Mouse (Mus musculus): ENCODE results near the gene Sphk1.
"Not testable (repeated sequence)": the region's sequence is repeated elsewhere in the genome, so short reads cannot be mapped to it uniquely, and the experiment has no call there.

Gene Sphk1

GRCm38 (mm10) chr11:116530187-116531147 is at the start of gene Sphk1:
Sphk1 (plus strand) TSS chr11:116530925.
- no peak for DNase-seq (ENCODE audit: low read depth, low spot score)

- peak; percentile 63 for DNase-seq (ENCODE audit: low read depth, low spot score)
Observed at GRCm38 (mm10) chr11:116480975-116481374, 49.8 kb upstream of the Sphk1 start.

GRCm38 (mm10) chr11:116481776-116482175 is 48.9 kb upstream of the Sphk1 start:
- peak; percentile 86 for DNase-seq (ENCODE audit: low read depth, low spot score)

GRCm38 (mm10) chr11:116484261-116484660 is 46.5 kb upstream of the Sphk1 start:
- no peak for DNase-seq (ENCODE audit: low read depth, low spot score)

GRCm38 (mm10) chr11:116488207-116488606 is 42.5 kb upstream of the Sphk1 start:
- DNase-seq (ENCODE audit: low read depth, low spot score): no peak

GRCm38 (mm10) chr11:116488693-116489375 is 41.9 kb upstream of the Sphk1 start:
- no peak for DNase-seq (ENCODE audit: low read depth, low spot score)

GRCm38 (mm10) chr11:116489771-116490231 is 40.9 kb upstream of the Sphk1 start:
- peak; percentile 23 for DNase-seq (ENCODE audit: low read depth, low spot score)

- DNase-seq (ENCODE audit: low read depth, low spot score): peak; percentile 96
Observed at GRCm38 (mm10) chr11:116490232-116491107, 40.3 kb upstream of the Sphk1 start.

GRCm38 (mm10) chr11:116491338-116491737 is 39.4 kb upstream of the Sphk1 start:
- DNase-seq (ENCODE audit: low read depth, low spot score): no peak

GRCm38 (mm10) chr11:116492507-116492906 is 38.2 kb upstream of the Sphk1 start:
- not testable (repeated sequence) for DNase-seq (ENCODE audit: low read depth, low spot score)

- no peak for DNase-seq (ENCODE audit: low read depth, low spot score)
Observed at GRCm38 (mm10) chr11:116493191-116493590, 37.5 kb upstream of the Sphk1 start.

GRCm38 (mm10) chr11:116493795-116494252 is 36.9 kb upstream of the Sphk1 start, which contains the start of gene Prpsap1:
Prpsap1 (minus strand) TSS chr11:116494202.
- DNase-seq (ENCODE audit: low read depth, low spot score): peak; percentile 71

GRCm38 (mm10) chr11:116494474-116495174 is 36.1 kb upstream of the Sphk1 start:
- DNase-seq (ENCODE audit: low read depth, low spot score): peak; percentile 84

- no peak for DNase-seq (ENCODE audit: low read depth, low spot score)
Observed at GRCm38 (mm10) chr11:116497313-116497712, 33.4 kb upstream of the Sphk1 start.

GRCm38 (mm10) chr11:116498596-116498995 is 32.1 kb upstream of the Sphk1 start:
- DNase-seq (ENCODE audit: low read depth, low spot score): no peak

- no peak for DNase-seq (ENCODE audit: low read depth, low spot score)
Observed at GRCm38 (mm10) chr11:116499018-116499417, 31.7 kb upstream of the Sphk1 start.

GRCm38 (mm10) chr11:116501005-116501746 is 29.5 kb upstream of the Sphk1 start:
- DNase-seq (ENCODE audit: low read depth, low spot score): peak; percentile 88

GRCm38 (mm10) chr11:116504516-116504915 is 26.2 kb upstream of the Sphk1 start:
- DNase-seq (ENCODE audit: low read depth, low spot score): no peak

GRCm38 (mm10) chr11:116505573-116505972 is 25.2 kb upstream of the Sphk1 start:
- no peak for DNase-seq (ENCODE audit: low read depth, low spot score)

All from brain, adult 2 months (tissue).